Mouse (Mus musculus) small intestine, adult 2 months (tissue): Measurements from ENCODE around the gene Cer1.

Source experiments
- CTCF ChIP-seq: fragments of 200-500 bp; IDR thresholded peaks from 2 replicates; pipeline ENCODE4 v1.5.1; 2012; ENCODE audit warnings: low read depth, mild to moderate bottlenecking, control low read depth, inconsistent platforms, low read length, moderate library complexity, mixed read lengths; ENCODE audit not compliant: insufficient replicate concordance, insufficient read length; ENCODE audit errors: extremely low read depth
- POLR2A ChIP-seq: fragments of 200-500 bp; IDR thresholded peaks from 2 replicates; pipeline ENCODE4 v1.6.1; 2012; ENCODE audit warnings: low read depth, mild to moderate bottlenecking, control low read depth, inconsistent platforms, low read length, moderate library complexity

DNA sequence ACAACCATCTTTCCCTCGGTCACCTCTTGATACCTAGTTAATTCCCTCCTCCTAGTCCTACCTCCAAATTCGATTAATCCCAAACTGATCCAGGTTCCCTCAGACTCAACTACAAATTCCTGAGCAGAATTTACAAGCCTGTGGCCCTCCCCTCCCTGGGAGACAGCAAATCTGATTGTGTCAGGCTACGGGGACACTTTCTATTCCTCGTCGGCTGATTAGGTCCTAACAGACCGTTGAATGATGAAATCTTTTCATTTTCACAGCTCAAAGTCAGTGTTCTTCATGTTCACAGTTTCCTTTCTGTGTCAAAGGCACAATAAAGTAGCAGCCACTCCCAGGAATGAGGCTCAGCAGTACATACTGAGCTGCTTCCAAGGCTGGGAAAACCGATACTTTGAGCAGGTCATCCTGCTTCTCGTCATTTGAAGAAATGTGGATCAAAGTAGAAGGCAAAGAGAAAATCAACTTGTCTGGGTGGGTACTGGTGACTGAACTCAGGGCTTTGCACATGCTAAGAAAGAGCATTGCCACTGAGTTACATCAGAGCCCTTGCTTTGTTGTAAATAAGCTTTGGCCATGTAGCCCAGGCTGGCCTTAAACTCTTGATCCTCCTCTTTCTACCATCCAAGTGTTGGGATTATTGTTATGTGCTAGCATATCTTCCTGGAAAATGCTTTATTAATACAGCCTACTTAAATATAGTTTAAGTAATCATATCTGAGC, 19.8 kb downstream of the Cer1 start:
- TF ChIP-seq CTCF, result no peak
- TF ChIP-seq POLR2A, result no peak
